Mouse (Mus musculus) midbrain, embryonic 12.5 days (tissue): ENCODE results near the gene Ascc2. TPM values are rescaled to one million over a fixed set of nuclear protein-coding genes. Genes with fewer than 3 reads are reported as not detected.

Source experiments
- ATAC-seq: fragments of 200-750 bp; cut with Nextera tagmentation; 2 replicates; pipeline ENCODE4 v1.8.0; 2017; ENCODE audit warnings: low read depth, moderate TSS enrichment, moderate library complexity; ENCODE audit not compliant: low FRiP score
- H3K27ac ChIP-seq: fragments of 300-500 bp; sonication (generic); replicated peaks from 2 replicates; pipeline ENCODE4 v1.5.1; 2016; ENCODE audit warnings: mild to moderate bottlenecking
- H3K27me3 ChIP-seq: fragments of 300-500 bp; sonication (generic); 2 replicates; pipeline ENCODE4 v1.6.1; 2016; ENCODE audit warnings: mild to moderate bottlenecking
- H3K36me3 ChIP-seq: fragments of 300-500 bp; sonication (generic); 2 replicates; pipeline ENCODE4 v1.6.1; 2016
- H3K4me1 ChIP-seq: fragments of 300-500 bp; sonication (generic); 2 replicates; pipeline ENCODE4 v1.6.1; 2016
- H3K4me2 ChIP-seq: fragments of 300-500 bp; sonication (generic); replicated peaks from 2 replicates; pipeline ENCODE4 v1.6.1; 2016; ENCODE audit warnings: mild to moderate bottlenecking, moderate library complexity
- H3K4me3 ChIP-seq: fragments of 300-500 bp; sonication (generic); 2 replicates; pipeline ENCODE4 v1.5.1; 2016; ENCODE audit warnings: mild to moderate bottlenecking
- H3K9ac ChIP-seq: fragments of 300-500 bp; sonication (generic); replicated peaks from 2 replicates; pipeline ENCODE4 v1.6.1; 2016; ENCODE audit warnings: mild to moderate bottlenecking, moderate library complexity
- H3K9me3 ChIP-seq: fragments of 300-500 bp; sonication (generic); 2 replicates; pipeline ENCODE4 v1.6.1; 2016; ENCODE audit warnings: mild to moderate bottlenecking
- WGBS: fragments of 180-500 bp; shearing (Covaris S2); methylation state at CpG from one replicate; pipeline ENCODE4 v1.1.7; 2016; 5-methylcytosine and 5-hydroxymethylcytosine counted together
- polyA plus RNA-seq: library from polyadenylated mRNA; unstranded; fragments of >200 nt; fragmentation: Nextera tagmentation; extraction: Ambion mirVana; gene quantifications from 2 replicates; pipeline ENCODE4 v1.2.1, GENCODE M21; 2016

The Ascc2 gene
- polyA plus RNA-seq, 1 experiment from 2014 or later, result 30.4 TPM

DNA sequence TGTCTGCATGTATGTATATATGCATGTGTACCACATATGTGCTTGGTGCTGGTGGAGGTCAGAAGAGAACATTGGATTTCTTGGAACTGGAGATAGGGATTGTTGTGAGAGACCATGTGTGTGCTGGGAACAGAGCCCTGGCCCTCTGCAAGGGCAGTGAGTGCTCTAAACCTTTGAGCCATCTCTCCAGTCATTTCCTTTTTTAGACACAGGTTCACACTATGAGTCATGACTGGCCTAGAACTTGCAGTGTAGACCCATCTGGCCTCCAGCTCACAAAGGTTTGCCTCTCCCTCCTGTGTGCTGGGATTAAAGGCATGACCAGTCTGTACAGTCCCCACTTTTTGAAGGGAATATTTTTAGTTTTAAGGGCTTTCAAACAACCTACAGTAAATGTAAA is 75.3 kb downstream of the Ascc2 start:
- no peak overlapping the region for H3K4me2 ChIP-seq
- no peaks in the 10 kb centered on the region for H3K36me3 ChIP-seq
- no peak overlapping the region for H3K9ac ChIP-seq
- H3K4me1 ChIP-seq, result no peaks in the 10 kb centered on the region
- H3K27me3 ChIP-seq, result no peaks in the 10 kb centered on the region
- H3K27ac ChIP-seq, result no peak overlapping the region
- H3K4me3 ChIP-seq, result no peak overlapping the region
- no peak for ATAC-seq
- H3K9me3 ChIP-seq, result no peaks in the 10 kb centered on the region

DNA sequence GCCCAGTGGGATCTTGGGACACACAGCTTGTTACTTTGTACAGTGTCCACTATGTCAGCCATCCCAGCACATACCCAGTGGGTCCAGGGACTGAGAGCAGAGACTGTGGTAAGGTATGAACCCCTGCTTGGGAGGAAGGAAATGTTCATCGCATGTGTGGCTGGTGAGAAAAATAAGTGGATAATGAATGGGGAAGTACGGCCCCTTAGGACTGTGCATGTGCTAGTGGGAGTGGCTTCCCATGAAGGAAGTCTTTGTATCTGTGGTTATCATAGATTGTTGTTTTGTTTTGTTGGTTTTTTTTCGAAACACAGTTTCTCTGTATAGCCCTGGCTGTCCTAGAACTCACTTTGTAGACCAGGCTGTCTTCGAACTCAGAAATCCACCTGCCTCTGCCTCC is 77.2 kb downstream of the Ascc2 start:
- ATAC-seq, result no peak
- H3K9me3 ChIP-seq, result no peaks in the 10 kb centered on the region
- no peaks in the 10 kb centered on the region for H3K4me1 ChIP-seq
- H3K9ac ChIP-seq, result no peak overlapping the region
- WGBS, result 89% methylated on average over 4 of the region's 4 CpGs
- H3K36me3 ChIP-seq, result no peaks in the 10 kb centered on the region
- no peak overlapping the region for H3K4me3 ChIP-seq
- H3K27me3 ChIP-seq, result no peaks in the 10 kb centered on the region
- no peak overlapping the region for H3K27ac ChIP-seq
- no peak overlapping the region for H3K4me2 ChIP-seq

DNA sequence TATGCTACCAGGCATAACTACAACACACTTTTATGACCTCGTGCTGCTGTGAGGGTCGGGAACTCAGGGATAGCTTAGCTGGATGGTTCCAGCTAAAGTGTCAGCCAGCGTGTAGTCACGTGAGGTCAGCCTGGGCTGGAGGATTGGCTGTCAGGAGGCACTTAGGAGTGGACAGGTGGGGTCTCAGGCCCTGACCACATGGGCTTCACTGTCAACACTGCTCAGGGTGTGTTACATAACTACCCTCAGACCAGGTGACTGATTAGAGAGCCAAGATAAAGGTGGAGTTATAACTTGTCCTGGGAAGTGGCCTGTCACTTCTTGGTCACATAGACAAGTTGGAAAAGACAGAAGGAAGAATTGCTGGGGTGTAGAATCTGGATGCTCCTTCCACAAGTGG is 78.0 kb downstream of the Ascc2 start:
- H3K27me3 ChIP-seq, result no peaks in the 10 kb centered on the region
- H3K4me1 ChIP-seq, result no peaks in the 10 kb centered on the region
- WGBS, result 87% methylated on average over 4 of the region's 4 CpGs

DNA sequence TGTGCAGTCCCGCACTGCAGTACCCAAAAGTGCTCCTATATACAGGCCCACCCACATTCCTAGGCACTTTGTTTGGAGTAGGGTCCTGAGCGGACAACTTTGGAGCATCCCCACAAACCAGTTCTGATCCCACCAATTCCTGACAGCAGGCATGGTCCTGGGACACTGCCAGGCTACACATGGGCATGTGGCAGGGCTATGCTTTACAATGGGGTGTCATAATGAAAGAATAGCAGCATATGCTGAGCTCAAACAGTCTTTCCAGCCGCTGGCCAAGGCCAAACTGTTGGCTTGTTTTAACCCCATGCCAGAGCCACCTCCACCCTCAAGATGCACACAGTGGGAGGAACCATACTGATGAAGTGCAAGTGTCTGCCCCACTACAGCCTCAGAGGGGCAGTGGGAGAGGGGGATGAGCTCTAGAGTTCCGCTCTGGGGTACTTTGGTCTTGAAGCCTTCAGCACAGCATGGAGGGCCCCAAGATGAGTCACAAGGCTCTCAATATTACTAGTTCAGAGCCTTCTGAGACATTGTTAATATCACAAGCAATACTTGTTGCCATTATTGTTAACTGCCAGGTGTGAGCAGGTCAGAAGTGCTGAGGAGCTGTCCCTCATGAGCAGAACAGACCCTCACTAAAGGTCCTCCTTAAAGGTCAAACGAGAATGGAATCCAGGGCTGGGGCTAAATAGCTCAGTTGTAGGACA is 79.1 kb downstream of the Ascc2 start:
- Histone ChIP-seq H3K4me1 (no peaks in the 10 kb centered on the region), H3K4me3 (no peak overlapping the region), H3K27ac (no peak overlapping the region), H3K9ac (no peak overlapping the region), H3K36me3 (no peaks in the 10 kb centered on the region), H3K9me3 (no peaks in the 10 kb centered on the region), H3K27me3 (no peaks in the 10 kb centered on the region), H3K4me2 (no peak overlapping the region)
- 86% methylated on average over 5 of the region's 5 CpGs for WGBS
- no peak for ATAC-seq

More for the DNA sequence above, 78.0 kb downstream of the Ascc2 start:
- H3K9ac ChIP-seq, result no peak overlapping the region
- no peak for ATAC-seq
- H3K4me2 ChIP-seq, result no peak overlapping the region
- no peak overlapping the region for H3K27ac ChIP-seq
- H3K36me3 ChIP-seq, result no peaks in the 10 kb centered on the region
- H3K9me3 ChIP-seq, result no peaks in the 10 kb centered on the region
- H3K4me3 ChIP-seq, result no peak overlapping the region

DNA sequence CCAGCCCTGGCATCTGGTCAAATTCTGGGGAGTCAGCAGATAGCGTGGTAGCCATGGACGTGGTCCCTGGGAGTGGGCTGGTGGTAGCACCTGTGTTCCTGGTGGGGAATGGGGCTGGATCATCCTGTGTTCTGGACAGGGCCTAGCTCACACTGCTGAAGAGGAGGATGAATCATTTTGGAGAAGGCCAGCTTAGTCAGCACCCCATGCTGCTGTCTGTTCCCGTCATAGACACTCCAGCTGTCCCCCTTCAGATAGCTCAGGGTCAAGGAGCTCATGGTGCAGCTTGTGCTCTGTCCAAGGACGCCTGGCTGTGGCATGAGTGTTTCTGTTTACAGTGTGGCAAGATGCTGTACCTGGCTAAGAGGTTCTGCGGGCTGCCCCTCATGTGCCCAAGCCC is 81.0 kb downstream of the Ascc2 start:
- 88% methylated on average over 5 of the region's 5 CpGs for WGBS

DNA sequence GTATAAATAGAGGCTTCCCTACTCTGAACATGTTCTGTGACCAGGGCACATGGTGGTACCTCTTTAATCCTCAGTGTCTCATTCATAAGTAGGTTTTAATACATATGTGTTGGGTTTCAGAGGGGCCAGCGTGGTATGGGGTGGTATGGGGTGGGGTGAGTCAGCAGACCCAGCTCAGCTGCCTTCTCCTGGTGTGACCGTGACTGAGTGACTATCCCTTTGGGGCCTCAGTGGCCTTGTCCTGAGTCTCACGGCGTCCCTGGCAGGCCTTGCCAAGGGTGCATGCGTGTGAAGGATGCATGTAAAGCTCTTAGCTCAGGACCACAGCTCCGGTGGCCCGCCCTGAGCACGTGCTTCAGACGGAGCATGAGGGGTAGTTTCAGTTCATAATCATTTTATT is 82.4 kb downstream of the Ascc2 start:
- Histone ChIP-seq H3K9me3 (no peaks in the 10 kb centered on the region), H3K36me3 (peaks cover 23% of the 10 kb centered on the region), H3K4me1 (no peaks in the 10 kb centered on the region), H3K4me3 (no peak overlapping the region), H3K27ac (no peak overlapping the region), H3K4me2 (no peak overlapping the region), H3K27me3 (no peaks in the 10 kb centered on the region), H3K9ac (no peak overlapping the region)
- 91% methylated on average over 9 of the region's 9 CpGs for WGBS
- ATAC-seq, result no peak

More for the DNA sequence above, 81.0 kb downstream of the Ascc2 start:
- H3K4me3 ChIP-seq, result no peak overlapping the region
- H3K27ac ChIP-seq, result no peak overlapping the region
- H3K4me1 ChIP-seq, result no peaks in the 10 kb centered on the region
- H3K4me2 ChIP-seq, result no peak overlapping the region
- no peak for ATAC-seq
- H3K9me3 ChIP-seq, result no peaks in the 10 kb centered on the region
- no peaks in the 10 kb centered on the region for H3K27me3 ChIP-seq
- H3K36me3 ChIP-seq, result peaks cover 11% of the 10 kb centered on the region
- H3K9ac ChIP-seq, result no peak overlapping the region

DNA sequence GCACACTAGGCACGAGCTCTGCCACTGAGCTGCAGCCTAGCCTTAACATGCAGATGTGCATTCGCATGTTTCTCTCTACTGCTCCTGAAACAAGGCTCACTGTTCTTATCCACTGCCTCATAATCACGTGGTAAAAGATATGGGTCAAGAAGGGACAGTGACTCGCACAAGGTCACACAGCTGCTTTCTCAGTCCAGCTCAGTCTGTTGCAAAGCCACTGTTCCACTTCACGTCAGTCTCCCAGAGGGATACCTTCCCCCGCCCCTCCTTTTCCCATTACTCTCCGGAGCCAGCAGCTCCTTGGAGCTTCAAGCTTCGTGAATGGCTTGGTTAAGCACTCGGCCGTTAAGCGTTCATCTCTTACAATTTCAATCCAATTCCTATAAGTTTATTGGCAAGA is 82.8 kb downstream of the Ascc2 start:
- 70% methylated on average over 11 of the region's 11 CpGs for WGBS
- H3K9me3 ChIP-seq, result no peaks in the 10 kb centered on the region

DNA sequence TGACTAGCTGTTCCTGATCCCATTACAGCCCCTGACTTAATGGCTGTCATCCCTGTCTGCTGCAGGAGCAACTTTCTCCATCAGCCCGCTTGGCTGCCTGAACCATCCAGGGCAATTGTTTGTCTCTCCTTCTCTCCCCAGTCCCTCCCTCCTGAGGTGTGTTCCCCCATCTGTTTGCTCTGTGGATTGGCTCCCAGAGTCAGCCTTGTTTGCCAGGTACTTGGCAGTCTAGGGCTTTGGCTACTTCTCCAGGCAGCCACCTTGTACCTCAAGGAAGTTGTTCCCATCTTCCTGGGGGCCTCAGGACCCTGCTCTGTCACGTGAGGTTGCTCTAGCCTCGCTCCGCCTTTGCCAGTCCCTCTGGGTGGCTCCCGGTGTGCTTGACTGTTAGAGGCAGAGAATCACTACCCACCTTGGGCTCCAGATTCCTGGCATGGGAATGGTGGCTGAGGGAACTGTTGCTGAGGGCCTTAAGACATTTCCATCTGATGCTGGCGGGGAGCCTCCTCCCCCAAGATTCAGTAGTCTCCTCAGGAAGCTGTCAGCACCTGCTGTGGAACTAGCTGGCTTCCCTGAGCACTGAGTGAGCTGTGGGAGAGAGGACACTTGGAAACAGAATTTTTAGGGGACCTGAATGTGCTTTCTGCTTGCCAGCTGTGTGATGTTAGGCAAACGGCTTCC is 83.5 kb downstream of the Ascc2 start:
- no peak overlapping the region for H3K4me2 ChIP-seq
- peaks cover 33% of the 10 kb centered on the region for H3K36me3 ChIP-seq
- H3K9ac ChIP-seq, result no peak overlapping the region
- WGBS, result 52% methylated on average over 7 of the region's 7 CpGs
- H3K27me3 ChIP-seq, result no peaks in the 10 kb centered on the region
- H3K9me3 ChIP-seq, result no peaks in the 10 kb centered on the region
- no peak overlapping the region for H3K4me3 ChIP-seq
- no peak for ATAC-seq
- H3K27ac ChIP-seq, result no peak overlapping the region
- H3K4me1 ChIP-seq, result no peaks in the 10 kb centered on the region

More for the DNA sequence above, 82.8 kb downstream of the Ascc2 start:
- H3K36me3 ChIP-seq, result peaks cover 27% of the 10 kb centered on the region
- no peak overlapping the region for H3K4me3 ChIP-seq
- no peaks in the 10 kb centered on the region for H3K4me1 ChIP-seq
- no peak for ATAC-seq
- no peaks in the 10 kb centered on the region for H3K27me3 ChIP-seq
- no peak overlapping the region for H3K9ac ChIP-seq
- no peak overlapping the region for H3K27ac ChIP-seq
- H3K4me2 ChIP-seq, result no peak overlapping the region

DNA sequence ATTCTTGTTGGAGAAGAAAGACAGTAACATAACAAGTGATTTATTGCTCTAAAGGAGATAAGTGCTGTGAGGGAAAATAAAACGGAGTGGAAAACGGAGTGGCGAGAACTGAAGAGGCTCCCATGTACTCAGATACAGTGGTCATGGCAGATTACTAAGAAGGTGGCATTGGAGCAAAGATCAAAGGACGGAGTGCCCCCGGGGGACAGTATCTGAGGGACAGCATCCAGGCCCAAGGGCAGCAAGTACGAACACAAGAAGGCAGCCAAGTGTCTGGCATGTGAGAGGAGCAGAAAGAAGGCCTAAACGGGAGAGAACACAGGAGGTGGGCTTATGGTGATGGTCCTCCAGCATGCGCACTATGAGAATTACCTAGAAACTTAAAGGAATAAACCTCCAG is 84.2 kb downstream of the Ascc2 start:
- no peak for ATAC-seq
- no peaks in the 10 kb centered on the region for H3K9me3 ChIP-seq
- H3K27me3 ChIP-seq, result no peaks in the 10 kb centered on the region
- peaks cover 40% of the 10 kb centered on the region for H3K36me3 ChIP-seq
- H3K4me3 ChIP-seq, result no peak overlapping the region
- no peak overlapping the region for H3K4me2 ChIP-seq
- H3K9ac ChIP-seq, result no peak overlapping the region
- no peaks in the 10 kb centered on the region for H3K4me1 ChIP-seq
- H3K27ac ChIP-seq, result no peak overlapping the region
- 86% methylated on average over 8 of the region's 8 CpGs for WGBS

DNA sequence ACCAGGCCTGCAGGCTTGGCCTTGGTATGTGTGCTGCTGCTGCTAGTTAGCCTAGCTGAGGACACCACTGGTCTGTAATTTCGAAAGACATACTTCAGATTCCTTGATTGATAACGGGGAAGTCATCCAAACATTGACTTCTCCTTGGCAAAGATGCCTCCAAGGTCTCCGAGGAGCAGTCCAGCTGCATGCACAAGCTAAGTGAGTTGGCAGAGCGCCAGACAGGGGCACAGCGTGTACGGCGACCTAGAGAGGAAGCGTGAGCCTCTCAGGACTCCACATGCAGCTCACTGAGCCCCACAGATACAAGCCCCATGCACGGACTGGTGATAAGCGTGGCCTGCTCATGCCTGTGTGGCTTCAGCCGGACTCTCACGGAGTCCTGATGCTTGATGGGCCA is 92.1 kb downstream of the Ascc2 start:
- no peak for ATAC-seq

DNA sequence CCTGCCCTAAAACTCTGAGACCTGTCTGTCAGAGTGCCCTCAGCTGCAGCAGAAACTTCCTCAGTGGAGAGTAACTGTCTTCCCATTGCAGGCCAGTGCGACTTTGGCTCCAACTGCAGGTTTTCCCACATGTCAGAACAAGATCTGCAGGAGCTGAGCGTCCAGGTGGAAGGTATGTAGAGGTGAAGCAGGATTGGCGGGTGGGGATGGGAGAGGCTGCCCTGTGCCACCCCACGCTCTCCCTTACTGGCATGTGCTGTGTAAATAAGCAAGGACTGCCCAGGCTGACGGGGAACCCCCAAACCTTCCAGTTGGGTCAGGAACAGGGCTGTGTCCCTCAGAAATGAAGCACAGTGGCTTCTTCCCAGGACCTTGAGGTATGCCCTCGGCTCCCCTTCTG is 92.5 kb downstream of the Ascc2 start:
- WGBS, result 85% methylated on average over 6 of the region's 6 CpGs
- Histone ChIP-seq H3K27me3 (no peaks in the 10 kb centered on the region), H3K4me2 (no peak overlapping the region), H3K27ac (no peak overlapping the region), H3K9ac (no peak overlapping the region), H3K9me3 (no peaks in the 10 kb centered on the region), H3K36me3 (peaks cover 17% of the 10 kb centered on the region), H3K4me3 (no peak overlapping the region), H3K4me1 (peaks cover 2% of the 10 kb centered on the region)
- no peak for ATAC-seq

More for the DNA sequence above, 92.1 kb downstream of the Ascc2 start:
- no peaks in the 10 kb centered on the region for H3K9me3 ChIP-seq
- no peak overlapping the region for H3K27ac ChIP-seq
- H3K9ac ChIP-seq, result no peak overlapping the region
- H3K27me3 ChIP-seq, result no peaks in the 10 kb centered on the region
- 88% methylated on average over 12 of the region's 12 CpGs for WGBS
- peaks cover 22% of the 10 kb centered on the region for H3K36me3 ChIP-seq
- H3K4me3 ChIP-seq, result no peak overlapping the region
- no peak overlapping the region for H3K4me2 ChIP-seq
- no peaks in the 10 kb centered on the region for H3K4me1 ChIP-seq

DNA sequence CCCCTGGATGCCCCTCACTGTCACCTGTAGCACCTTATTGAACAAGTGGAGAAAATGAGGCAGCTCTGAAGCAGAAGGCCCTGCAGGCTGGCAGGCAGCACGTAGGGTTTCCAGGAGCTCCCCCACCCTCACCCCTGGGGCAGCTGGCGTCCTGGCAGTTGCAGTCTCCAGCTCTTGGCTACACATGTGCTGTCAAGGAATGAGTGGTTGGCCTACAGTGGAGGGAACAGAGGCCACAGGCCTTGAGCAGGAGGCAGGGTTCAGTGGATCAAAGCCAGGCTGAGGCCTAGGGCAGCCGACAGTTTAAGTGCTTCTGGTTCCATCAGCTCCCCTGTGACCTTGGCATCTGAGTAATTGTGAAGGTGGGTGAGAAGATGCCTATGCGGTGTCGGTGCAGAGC is 93.4 kb downstream of the Ascc2 start:
- Histone ChIP-seq H3K27ac (no peak overlapping the region), H3K4me1 (peaks cover 8% of the 10 kb centered on the region), H3K9me3 (no peaks in the 10 kb centered on the region), H3K9ac (no peak overlapping the region), H3K4me3 (no peak overlapping the region), H3K36me3 (peaks cover 9% of the 10 kb centered on the region; the same call in 1 of the 2 replicates), H3K4me2 (no peak overlapping the region), H3K27me3 (peaks cover 4% of the 10 kb centered on the region; the same call in 1 of the 2 replicates)
- WGBS, result 85% methylated on average over 5 of the region's 5 CpGs
- no peak for ATAC-seq
